Mouse (Mus musculus) layer of hippocampus, postnatal 10 days (tissue): Measurements from ENCODE around the gene Olfr1380. TPM values are rescaled to one million over a fixed set of nuclear protein-coding genes. Genes with fewer than 3 reads are reported as not detected.

Experiments
- total RNA-seq, 2 experiments: library from RNA; stranded (reverse); gene quantifications; 2 replicates each; pipeline ENCODE4 v1.2.3; 2021

Olfr1380 gene
- total RNA-seq, 2 experiments from 2014 or later = not detected

Other genes with a start within 250 kb of the Olfr1380 start
- not detected for gene Olfr1391, start 234.1 kb upstream of the Olfr1380 start, total RNA-seq
- gene Olfr1390, start 221.7 kb upstream of the Olfr1380 start, total RNA-seq = not detected
- not detected for gene Olfr1389, start 133.8 kb upstream of the Olfr1380 start, total RNA-seq
- gene Olfr1388, start 120.3 kb upstream of the Olfr1380 start, total RNA-seq = under 1 TPM; 0.42 to 0.66 TPM
- not detected for gene Olfr1387, start 101.5 kb upstream of the Olfr1380 start, total RNA-seq
- not detected for gene Olfr1386, start 91.8 kb upstream of the Olfr1380 start, total RNA-seq
- under 1 TPM in 1 of 2 experiments, not detected in 1; 0.11 TPM for gene Olfr1385, start 67.8 kb upstream of the Olfr1380 start, total RNA-seq
- not detected for gene Olfr1384, start 50.2 kb upstream of the Olfr1380 start, total RNA-seq
- gene Olfr1383, start 37.2 kb upstream of the Olfr1380 start, total RNA-seq = under 1 TPM; 0.46 to 0.56 TPM
- gene Olfr1382, start 28.6 kb upstream of the Olfr1380 start, total RNA-seq = not detected
- gene Olfr1381, start 13.4 kb upstream of the Olfr1380 start, total RNA-seq = not detected
- 1 to 10 TPM; 3.9 to 4.4 TPM for gene Flt4, start 52.4 kb downstream of the Olfr1380 start, total RNA-seq
- under 1 TPM in 1 of 2 experiments, not detected in 1; 0.78 TPM for gene Scgb3a1, start 106.7 kb downstream of the Olfr1380 start, total RNA-seq
- 10 to 100 TPM; 49.8 to 51.1 TPM for gene Cnot6, start 155.8 kb downstream of the Olfr1380 start, total RNA-seq
- 1 to 10 TPM; 6.1 to 6.7 TPM for gene Gfpt2, start 237.3 kb downstream of the Olfr1380 start, total RNA-seq